Mouse (Mus musculus): ENCODE data around the gene Fkbpl.
A peak's percentile ranks its signal among the peaks of the same experiment; 100 is the strongest.

Fkbpl gene

GRCm38 (mm10) chr17:34644608-34645007 lies at the start of gene Fkbpl:
TSS of gene Fkbpl (plus strand) at chr17:34644764.
- DNase-seq (ENCODE audit: low read depth): peak; percentile 99

- no peak for DNase-seq (ENCODE audit: low read depth)
These were observed 48.5 kb upstream of the Fkbpl start for GRCm38 (mm10) chr17:34596098-34596497.

GRCm38 (mm10) chr17:34597566-34598095 lies 46.9 kb upstream of the Fkbpl start, which contains the start of gene Ager:
TSS of gene Ager (plus strand) at chr17:34597862.
- no peak for DNase-seq (ENCODE audit: low read depth)

- DNase-seq (ENCODE audit: low read depth): no peak
These were observed 44.7 kb upstream of the Fkbpl start for GRCm38 (mm10) chr17:34599891-34600290.

- no peak for DNase-seq (ENCODE audit: low read depth)
These were observed 42.8 kb upstream of the Fkbpl start for GRCm38 (mm10) chr17:34601796-34602195.

- peak; percentile 100 for DNase-seq (ENCODE audit: low read depth)
These were observed 41.0 kb upstream of the Fkbpl start, which contains the start of gene Rnf5 for GRCm38 (mm10) chr17:34603375-34604060. TSS of gene Rnf5 (minus strand) at chr17:34603690.

GRCm38 (mm10) chr17:34604061-34604508 lies 40.5 kb upstream of the Fkbpl start, which contains the start of gene Agpat1:
TSS of gene Agpat1 (plus strand) at chr17:34604262.
- DNase-seq (ENCODE audit: low read depth): peak; percentile 100

- peak; percentile 69 for DNase-seq (ENCODE audit: low read depth)
These were observed 39.9 kb upstream of the Fkbpl start for GRCm38 (mm10) chr17:34604511-34605237.

GRCm38 (mm10) chr17:34605609-34606008 lies 39.0 kb upstream of the Fkbpl start:
- peak; percentile 96 for DNase-seq (ENCODE audit: low read depth)

GRCm38 (mm10) chr17:34606186-34607039 lies 38.2 kb upstream of the Fkbpl start:
- DNase-seq (ENCODE audit: low read depth): no peak

GRCm38 (mm10) chr17:34607997-34608396 lies 36.6 kb upstream of the Fkbpl start:
- DNase-seq (ENCODE audit: low read depth): no peak

- DNase-seq (ENCODE audit: low read depth): no peak
These were observed 33.5 kb upstream of the Fkbpl start for GRCm38 (mm10) chr17:34611050-34611449.

- no peak for DNase-seq (ENCODE audit: low read depth)
These were observed 31.4 kb upstream of the Fkbpl start for GRCm38 (mm10) chr17:34613054-34613645.

GRCm38 (mm10) chr17:34613830-34614229 lies 30.7 kb upstream of the Fkbpl start:
- no peak for DNase-seq (ENCODE audit: low read depth)

GRCm38 (mm10) chr17:34615871-34616270 lies 28.7 kb upstream of the Fkbpl start, which contains the start of gene Egfl8:
TSS of gene Egfl8 (minus strand) at chr17:34615971.
- no peak for DNase-seq (ENCODE audit: low read depth)

GRCm38 (mm10) chr17:34618999-34619398 lies 25.6 kb upstream of the Fkbpl start:
- DNase-seq (ENCODE audit: low read depth): peak; percentile 83

- DNase-seq (ENCODE audit: low read depth): no peak
These were observed 23.6 kb upstream of the Fkbpl start for GRCm38 (mm10) chr17:34621006-34621405.

- DNase-seq (ENCODE audit: low read depth): peak; percentile 24
These were observed 21.4 kb upstream of the Fkbpl start for GRCm38 (mm10) chr17:34623161-34623560.

- no peak for DNase-seq (ENCODE audit: low read depth)
These were observed 19.6 kb upstream of the Fkbpl start for GRCm38 (mm10) chr17:34624981-34625380.

GRCm38 (mm10) chr17:34626062-34626772 lies 18.3 kb upstream of the Fkbpl start:
- no peak for DNase-seq (ENCODE audit: low read depth)

GRCm38 (mm10) chr17:34626773-34627092 lies 17.8 kb upstream of the Fkbpl start:
- DNase-seq (ENCODE audit: low read depth): peak; percentile 78

All from 416B (cell line).